Mouse (Mus musculus): ENCODE results near the gene Bcl11b.
A peak's percentile ranks its signal among the peaks of the same experiment; 100 is the strongest.

The Bcl11b gene

DNA sequence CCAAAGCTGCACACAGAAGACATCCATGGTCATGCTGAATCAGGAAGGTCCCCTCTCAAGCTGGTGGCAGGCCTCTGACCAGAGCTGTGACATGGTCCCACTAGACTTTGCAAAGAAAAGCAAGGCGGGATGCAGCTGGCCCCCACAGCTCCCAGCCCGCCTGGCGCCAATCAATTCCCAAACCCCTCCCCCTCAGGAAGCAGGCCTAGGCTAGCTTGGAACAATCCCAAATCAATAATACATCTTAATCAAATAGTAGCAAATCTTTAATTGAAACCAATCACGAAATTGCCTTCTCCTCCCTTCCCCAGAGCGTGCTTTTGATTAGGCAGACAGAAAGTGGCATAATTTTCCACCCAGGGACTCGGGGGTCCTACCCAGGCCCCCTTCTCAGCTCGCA is 113.1 kb downstream of the Bcl11b start:
- no peak for DNase-seq (ENCODE audit: low spot score)

DNA sequence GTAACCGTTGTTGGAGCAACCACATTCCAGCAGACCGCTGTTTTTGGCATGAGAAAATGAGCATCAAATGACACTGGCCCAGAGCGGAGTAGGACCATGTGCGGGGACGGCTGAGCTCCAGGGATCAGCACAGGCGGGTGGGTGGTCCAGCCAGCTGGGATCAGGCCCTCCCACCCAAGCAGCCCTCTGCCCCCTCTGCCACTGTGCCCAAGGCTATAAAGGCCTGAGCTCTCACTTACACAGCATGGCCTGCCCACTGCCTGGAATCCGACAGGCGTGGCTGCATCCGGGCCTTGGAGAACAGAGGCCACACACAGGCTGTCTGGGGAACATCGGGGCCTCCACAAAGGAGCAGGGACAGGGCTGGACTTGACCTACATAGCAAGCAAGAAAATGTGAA is 113.6 kb downstream of the Bcl11b start:
- DNase-seq (ENCODE audit: low spot score): no peak

DNA sequence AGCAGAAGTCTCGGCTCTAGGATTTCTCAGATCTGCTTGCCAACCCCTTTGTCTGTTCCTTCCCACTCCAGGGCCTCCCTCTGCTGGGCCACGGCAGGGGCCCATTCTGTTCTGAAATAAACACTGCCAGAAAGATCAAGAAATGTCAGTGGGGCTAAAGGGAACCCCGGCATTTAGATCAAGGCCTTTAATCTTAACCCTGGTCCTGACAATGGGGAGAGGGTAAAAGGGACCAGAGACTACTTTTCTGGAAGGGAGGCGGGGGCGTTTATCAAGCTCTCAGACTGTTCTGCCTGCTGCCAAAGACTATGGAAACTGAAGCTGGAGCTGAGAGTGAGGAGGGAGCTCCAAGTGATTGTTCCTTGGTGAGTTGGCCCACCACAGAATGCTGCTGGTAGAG is 114.8 kb downstream of the Bcl11b start:
- DNase-seq (ENCODE audit: low spot score): peak; percentile 27

DNA sequence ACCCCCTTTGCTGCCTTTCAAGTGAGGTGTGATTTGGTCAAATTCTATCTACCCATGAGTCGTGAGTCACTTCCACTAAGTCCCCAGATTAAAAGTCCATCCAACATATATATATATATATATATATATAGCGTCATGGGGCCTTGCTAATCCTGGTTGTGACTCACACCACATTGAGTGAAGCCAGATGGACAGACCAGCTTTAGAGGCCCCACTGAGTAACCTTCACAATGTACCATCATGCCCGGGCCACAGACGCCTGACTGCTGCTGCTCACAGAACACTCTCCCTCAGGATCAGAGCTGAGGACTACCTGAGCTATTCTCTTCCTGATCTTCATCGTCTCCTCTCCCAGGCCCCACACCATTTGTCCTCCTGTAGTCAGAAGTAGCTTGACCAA is 115.4 kb downstream of the Bcl11b start:
- DNase-seq (ENCODE audit: low spot score): no peak

DNA sequence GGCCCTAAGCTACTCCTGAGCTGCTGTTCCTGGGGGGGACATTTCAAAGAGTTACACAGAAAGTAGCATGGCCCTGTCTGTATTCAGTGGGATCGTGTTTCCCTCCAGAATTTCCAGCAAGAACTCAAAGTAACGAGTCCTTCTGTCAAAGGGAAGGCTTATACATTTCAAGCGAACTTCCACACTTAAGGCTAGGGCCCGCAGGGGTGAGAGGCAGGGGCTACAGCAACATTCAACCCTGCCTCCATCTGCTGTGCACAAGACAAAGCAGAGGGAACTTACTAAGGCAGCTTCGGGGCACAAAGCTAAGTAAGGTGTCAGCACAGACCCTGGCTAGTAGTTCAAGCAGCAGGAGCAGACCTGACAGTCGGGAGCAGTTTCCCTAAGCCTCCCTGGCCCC is 115.8 kb downstream of the Bcl11b start:
- no peak for DNase-seq (ENCODE audit: low spot score)

DNA sequence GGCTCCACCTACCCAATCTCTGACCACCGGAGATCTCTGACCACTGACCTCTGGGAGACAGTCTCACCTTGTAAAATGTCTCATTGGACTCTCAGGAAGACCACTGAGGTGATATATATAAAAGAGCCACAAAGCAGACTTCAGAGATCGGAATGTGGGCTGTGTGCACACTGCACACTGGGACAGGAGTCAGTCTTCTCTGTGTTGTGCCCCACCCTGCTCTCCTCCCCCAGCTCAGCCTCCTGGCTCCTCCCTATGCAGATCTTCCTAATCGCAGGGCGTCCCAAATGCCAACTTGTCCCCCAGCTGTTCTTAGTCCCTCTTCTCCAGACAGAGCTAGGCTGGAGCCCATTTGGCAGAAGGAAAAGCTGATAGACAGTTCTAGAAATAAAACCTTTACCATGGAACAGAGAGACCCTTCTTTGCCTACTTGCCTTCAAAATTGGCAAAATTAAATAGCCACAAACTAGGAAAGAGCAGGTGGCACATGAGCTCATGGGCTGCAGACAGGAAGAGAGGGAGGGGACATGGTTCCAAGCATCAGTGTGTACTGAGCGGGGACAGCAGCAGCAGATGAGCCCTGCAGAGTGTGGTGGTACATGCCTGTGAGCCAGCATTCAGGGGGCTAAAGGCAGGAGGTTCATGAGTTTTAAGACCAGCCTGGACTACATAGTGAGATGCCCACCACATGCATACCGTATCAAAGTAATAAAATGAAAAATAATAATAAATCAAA is 118.9 kb downstream of the Bcl11b start:
- DNase-seq (ENCODE audit: low spot score): no peak

DNA sequence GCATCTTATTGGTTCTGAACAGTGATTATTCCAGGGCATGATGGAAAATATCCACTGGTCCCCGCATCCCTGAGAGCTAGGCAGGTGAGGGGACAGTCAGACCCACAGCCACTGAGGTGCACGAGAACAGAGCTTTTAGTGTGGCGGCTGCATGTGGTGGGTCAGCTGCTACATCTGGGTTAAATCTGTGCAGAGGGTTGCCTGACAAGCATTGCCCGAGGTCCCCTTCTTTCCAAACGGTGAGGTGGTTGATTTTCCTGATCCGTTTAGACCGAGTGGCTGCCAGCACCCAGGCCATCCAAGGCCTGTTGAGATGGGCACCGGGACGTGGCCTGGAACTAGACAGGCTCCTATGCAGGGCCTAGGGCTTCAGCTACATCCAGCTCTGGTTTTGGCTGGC is 121.7 kb downstream of the Bcl11b start:
- DNase-seq (ENCODE audit: low spot score): no peak

DNA sequence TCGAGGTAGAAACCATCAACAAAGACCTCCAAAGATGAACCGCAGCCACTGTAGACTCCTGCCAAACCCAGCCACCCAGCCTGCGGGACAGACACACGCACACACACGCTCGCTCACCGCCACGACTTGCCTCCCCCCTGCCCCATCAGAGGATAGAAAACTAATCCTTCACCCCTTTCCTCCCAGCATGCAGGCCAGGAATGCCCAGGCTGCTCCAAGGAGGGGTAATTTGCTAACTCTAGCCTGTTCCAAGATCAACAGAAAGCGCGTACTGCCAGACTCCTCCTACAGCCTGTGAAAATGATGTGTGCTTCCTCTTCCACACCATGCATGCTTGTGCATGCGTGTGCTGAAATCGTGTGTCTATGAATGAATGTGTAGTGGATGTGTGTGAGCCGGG is 122.7 kb downstream of the Bcl11b start:
- no peak for DNase-seq (ENCODE audit: low spot score)

DNA sequence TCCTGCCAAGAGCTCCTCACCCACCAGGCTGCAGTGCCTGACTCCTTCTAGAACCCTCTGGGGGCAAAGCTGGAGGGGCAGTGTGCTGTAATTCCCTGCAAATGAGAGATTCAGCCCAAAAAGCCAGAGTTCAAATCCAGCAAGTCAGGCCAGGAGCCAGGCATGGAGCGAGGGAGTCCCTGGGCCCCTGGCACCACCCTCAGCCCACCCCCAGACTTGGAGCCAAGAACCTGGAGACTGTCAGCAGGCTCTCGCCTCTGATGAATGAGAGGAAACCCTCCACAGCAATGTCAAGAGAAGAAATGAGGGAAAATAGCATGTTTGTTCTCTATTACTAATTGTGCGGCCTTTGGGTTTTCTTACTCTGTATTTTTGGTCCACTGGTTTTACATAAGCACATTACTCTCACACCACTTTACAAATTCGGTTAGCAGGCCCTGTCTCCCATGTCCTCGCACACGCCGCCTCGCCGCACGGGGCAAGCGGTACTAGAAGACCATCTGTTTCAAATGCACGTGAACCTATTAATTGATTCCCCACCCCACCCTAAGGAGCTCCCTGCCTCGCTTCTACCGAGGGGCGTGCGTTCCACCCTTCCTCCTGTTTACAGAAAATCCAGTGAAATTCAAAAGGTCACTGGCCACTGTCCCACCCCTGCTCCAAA is 124.2 kb downstream of the Bcl11b start:
- no peak for DNase-seq (ENCODE audit: low spot score)

DNA sequence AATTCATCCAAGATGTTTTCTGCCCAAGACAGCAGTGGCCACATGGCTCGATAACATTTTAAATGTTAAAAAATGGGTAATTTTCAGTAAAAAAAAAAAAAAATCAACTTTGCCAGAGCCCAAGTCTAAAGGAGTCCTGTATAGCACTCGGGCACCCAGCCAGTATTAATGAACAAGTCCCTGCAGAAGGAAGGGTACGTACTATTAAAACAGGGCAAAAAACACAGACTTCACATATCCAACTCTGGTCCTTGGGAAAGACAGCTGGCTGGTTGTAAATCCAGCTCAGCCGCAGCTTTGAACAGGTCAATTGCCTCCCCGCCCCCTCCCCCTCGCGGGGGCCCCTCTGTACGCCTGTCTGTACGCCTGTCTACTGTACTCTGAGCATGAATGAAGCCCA is 127.2 kb downstream of the Bcl11b start:
- no peak for DNase-seq (ENCODE audit: low spot score)

DNA sequence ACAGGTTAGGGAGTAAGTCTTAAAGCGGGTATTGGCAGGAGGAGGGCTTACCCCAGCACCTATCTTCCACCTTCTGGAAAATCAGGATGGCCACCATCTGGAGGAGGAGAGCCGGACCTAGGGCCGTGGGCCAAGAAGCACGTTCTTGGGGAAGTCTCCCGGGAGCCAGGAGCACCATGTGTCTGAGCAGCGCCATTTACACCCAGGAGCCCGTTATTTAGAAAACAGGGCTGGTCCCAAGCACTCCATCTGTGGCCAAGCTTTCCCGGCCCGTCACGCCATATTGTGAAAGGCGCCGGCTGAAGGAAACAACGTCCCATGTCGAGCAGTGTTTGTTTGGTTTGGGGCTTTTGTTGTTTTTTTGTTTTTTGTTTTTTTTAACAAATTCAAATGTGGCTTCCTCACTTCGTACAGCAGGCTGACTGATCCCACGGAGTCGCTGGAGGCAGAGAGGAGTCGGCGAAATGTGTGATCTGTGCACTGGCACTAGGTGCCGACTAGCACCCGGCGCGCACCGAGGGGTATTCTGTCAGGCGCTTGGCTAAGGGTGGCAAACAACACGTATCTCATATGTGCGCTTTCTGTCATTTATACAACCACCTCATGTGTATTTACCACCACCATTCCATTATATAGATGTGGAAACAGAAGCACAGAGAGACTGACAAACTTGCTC is 128.8 kb downstream of the Bcl11b start:
- DNase-seq (ENCODE audit: low spot score): no peak

DNA sequence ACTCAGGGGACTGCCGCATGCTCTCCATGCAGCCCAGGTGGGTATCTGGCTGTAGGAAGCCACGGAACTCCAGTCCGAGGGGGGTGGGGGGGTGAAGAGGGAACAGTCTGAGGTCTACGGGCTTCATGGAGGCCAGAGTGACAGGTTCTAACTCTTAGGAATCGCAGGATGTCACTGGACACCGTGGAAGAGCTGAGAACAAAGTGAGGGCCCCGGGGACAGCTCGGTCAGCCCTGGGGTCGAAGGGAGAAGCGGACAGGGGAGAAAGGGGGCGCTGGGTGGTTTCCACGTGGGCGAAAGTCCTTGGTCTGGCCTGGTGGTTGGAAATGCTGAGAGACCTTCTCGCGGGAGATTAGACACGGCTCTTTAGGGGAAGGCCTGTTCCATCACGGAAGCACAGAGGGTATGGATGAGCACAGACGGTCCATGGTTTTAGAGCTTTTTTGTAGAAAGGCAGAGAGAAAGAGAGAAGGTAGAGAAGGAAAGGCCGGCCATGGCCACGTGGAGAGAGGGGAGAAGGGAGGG is 133.8 kb downstream of the Bcl11b start:
- no peak for DNase-seq (ENCODE audit: low spot score)

DNA sequence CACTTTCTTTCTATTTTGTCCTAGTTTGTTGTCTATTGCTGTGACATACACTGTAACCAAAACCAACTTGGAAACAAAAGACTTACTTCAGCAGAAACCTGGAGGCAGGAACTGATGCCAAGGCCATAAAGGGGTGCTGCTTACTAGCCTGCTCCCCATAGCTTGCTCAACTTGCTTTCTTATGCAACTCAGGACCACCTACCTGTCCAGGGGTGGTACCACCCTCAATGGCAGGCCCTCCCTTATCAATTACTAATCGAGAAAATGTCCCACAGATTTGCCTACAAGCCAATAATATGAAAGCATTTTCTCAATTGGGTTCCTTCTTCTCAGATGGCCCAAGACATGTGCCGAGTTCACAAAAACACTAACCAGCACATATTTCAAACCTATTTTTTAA is 135.1 kb downstream of the Bcl11b start:
- DNase-seq (ENCODE audit: low spot score): no peak

Measured in adipocyte (in vitro differentiated cells).